Mouse (Mus musculus): ENCODE results near the gene Nbas.

- TF ChIP-seq CTCF (IDR thresholded peaks at IDR 0.05; ENCODE audit: borderline replicate concordance, control insufficient read depth, extremely low read depth, insufficient read depth, low read length, poor library complexity) (no peak), POLR2A (IDR thresholded peaks at IDR 0.05; ENCODE audit: control insufficient read depth, extremely low read depth, insufficient read depth, low read length, poor library complexity) (no peak)
Observed at GRCm38 (mm10) chr12:13293421-13293881, 24.5 kb downstream of the Nbas start.
